Mouse (Mus musculus) erythroblast, embryonic 14.5 days (primary cell): Measurements from ENCODE around the gene Klhl29. TPM values are rescaled to one million over a fixed set of nuclear protein-coding genes. Genes with fewer than 3 reads are reported as not detected.

ENCODE experiments used
- H3K27me3 ChIP-seq: 2 replicates; pipeline ENCODE4 v1.6.1; 2012; ENCODE audit warnings: inconsistent platforms; ENCODE audit not compliant: control insufficient read depth
- H3K36me3 ChIP-seq: 2 replicates; pipeline ENCODE4 v1.6.1; 2012; ENCODE audit warnings: mild to moderate bottlenecking, inconsistent platforms; ENCODE audit not compliant: control insufficient read depth
- H3K4me1 ChIP-seq: 2 replicates; pipeline ENCODE4 v1.6.1; 2012; ENCODE audit warnings: inconsistent platforms; ENCODE audit not compliant: control insufficient read depth
- H3K4me3 ChIP-seq: replicated peaks from 2 replicates; pipeline ENCODE3; 2012; ENCODE audit warnings: moderate library complexity, mild to moderate bottlenecking, inconsistent platforms
- H3K9me3 ChIP-seq: 2 replicates; pipeline ENCODE4 v1.6.1; 2012; ENCODE audit warnings: low read length, inconsistent platforms, mixed read lengths; ENCODE audit not compliant: control insufficient read depth
- GATA1 ChIP-seq: IDR thresholded peaks from 2 replicates; pipeline ENCODE4 v1.6.1; 2012; ENCODE audit warnings: low read length, inconsistent platforms, mixed read lengths
- TAL1 ChIP-seq: IDR thresholded peaks from 3 replicates; pipeline ENCODE4 v1.6.1; 2012; ENCODE audit warnings: low read length, inconsistent platforms, mixed read lengths
- polyA plus RNA-seq: library from polyadenylated mRNA; stranded (reverse); fragments of >175 nt; gene quantifications from 2 replicates; pipeline ENCODE4 v1.2.3, GENCODE M21; 2012

The Klhl29 gene
- polyA plus RNA-seq, 1 experiment: not detected

DNA sequence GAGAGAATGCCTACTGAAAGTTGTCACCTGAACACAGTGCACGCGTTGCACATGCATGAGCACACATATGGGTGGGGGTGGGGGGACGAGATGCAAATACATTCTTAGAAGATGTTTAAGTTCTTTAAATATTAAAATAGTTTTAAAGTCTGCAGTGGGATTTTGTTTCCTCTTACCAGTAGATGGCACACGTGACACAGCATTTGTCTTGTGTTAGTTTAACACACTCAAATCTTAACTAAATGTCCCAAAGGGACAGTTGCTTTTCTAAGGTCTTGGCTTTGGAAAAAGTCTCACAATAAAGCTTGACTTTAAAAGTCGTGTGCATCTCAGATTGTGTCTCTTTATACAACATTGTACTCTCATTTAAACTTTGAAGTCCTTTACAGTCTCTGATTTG lies 346.4 kb downstream of the Klhl29 start:
- no peak for TF ChIP-seq TAL1
- TF ChIP-seq GATA1: no peak
- H3K4me3 ChIP-seq: no peak overlapping the region
- H3K4me1 ChIP-seq: no peaks in the 10 kb centered on the region
- no peaks in the 10 kb centered on the region for H3K9me3 ChIP-seq
- H3K36me3 ChIP-seq: peaks cover 88% of the 10 kb centered on the region
- no peaks in the 10 kb centered on the region for H3K27me3 ChIP-seq
